Mouse (Mus musculus) MEL (cell line): ENCODE data around the gene Nck1.

Experiments used
- CHD2 ChIP-seq: IDR thresholded peaks from 2 replicates; pipeline ENCODE4 v1.6.1; 2011; ENCODE audit warnings: low read length, improper control_type of control experiment
- CTCF ChIP-seq, 3 experiments: IDR thresholded peaks in 2 of 3; conservative IDR thresholded peaks in 1 of 3; 2 replicates each; pipeline ENCODE4 v1.5.1; 2011 to 2012; ENCODE audit warnings: low read length in 3 of 3, low read depth in 2 of 3, mild to moderate bottlenecking in 2 of 3, improper control_type of control experiment in 1 of 3, inconsistent platforms in 1 of 3, mixed read lengths in 1 of 3, moderate library complexity in 1 of 3; ENCODE audit not compliant: control insufficient read depth in 1 of 3, insufficient read depth in 1 of 3, poor library complexity in 1 of 3, severe bottlenecking in 1 of 3
- EP300 ChIP-seq, 2 experiments: IDR thresholded peaks; 2 replicates each; pipeline ENCODE4 v1.6.1; 2011; ENCODE audit warnings: improper control_type of control experiment in 2 of 2, low read length in 2 of 2, low read depth in 1 of 2, mild to moderate bottlenecking in 1 of 2
- GATA1 ChIP-seq: IDR thresholded peaks from 2 replicates; pipeline ENCODE4 v1.6.1; 2011; ENCODE audit warnings: low read depth, low read length, improper control_type of control experiment
- MAX ChIP-seq: IDR thresholded peaks from 2 replicates; pipeline ENCODE4 v1.6.1; 2011; ENCODE audit warnings: low read length, improper control_type of control experiment
- MEF2A ChIP-seq: IDR thresholded peaks from 2 replicates; pipeline ENCODE4 v1.6.1; 2014; ENCODE audit warnings: low read depth, mild to moderate bottlenecking, inconsistent platforms, low read length, improper control_type of control experiment; ENCODE audit not compliant: poor library complexity, insufficient replicate concordance, severe bottlenecking; ENCODE audit errors: extremely low read depth
- POLR2A ChIP-seq, 2 experiments: IDR thresholded peaks; 2 replicates each; pipeline ENCODE4 v1.6.1; 2011 to 2012; ENCODE audit warnings: low read length in 2 of 2, mild to moderate bottlenecking in 2 of 2, control low read depth in 1 of 2, improper control_type of control experiment in 1 of 2, low read depth in 1 of 2, moderate library complexity in 1 of 2; ENCODE audit not compliant: control insufficient read depth in 1 of 2, insufficient read depth in 1 of 2, poor library complexity in 1 of 2
- RCOR1 ChIP-seq: IDR thresholded peaks from 2 replicates; pipeline ENCODE4 v1.6.1; 2012; ENCODE audit warnings: low read depth, mild to moderate bottlenecking, inconsistent platforms, low read length, improper control_type of control experiment
- TAL1 ChIP-seq: IDR thresholded peaks from 2 replicates; pipeline ENCODE4 v1.6.1; 2012; ENCODE audit warnings: mild to moderate bottlenecking, inconsistent platforms, low read length, moderate library complexity, mixed read lengths
- TCF12 ChIP-seq: IDR thresholded peaks from 2 replicates; pipeline ENCODE4 v1.6.1; 2014; ENCODE audit warnings: low read depth, mild to moderate bottlenecking, inconsistent platforms, low read length, improper control_type of control experiment, moderate library complexity
- ZKSCAN1 ChIP-seq: IDR thresholded peaks from 2 replicates; pipeline ENCODE4 v1.6.1; 2012; ENCODE audit warnings: low read depth, mild to moderate bottlenecking, inconsistent platforms, low read length, improper control_type of control experiment, moderate library complexity
- ZNF384 ChIP-seq: IDR thresholded peaks from 2 replicates; pipeline ENCODE4 v1.6.1; 2012; ENCODE audit warnings: low read depth, mild to moderate bottlenecking, inconsistent platforms, low read length, improper control_type of control experiment

- TF ChIP-seq CTCF (IDR thresholded peaks at IDR 0.05 in 2 of 3, conservative IDR thresholded peaks at IDR 0.05 in 1 of 3; ENCODE audit: control insufficient read depth in 1 of 3, insufficient read depth in 1 of 3, low read depth in 2 of 3, low read length in 3 of 3, poor library complexity in 1 of 3, severe bottlenecking in 1 of 3) (no peak), EP300 (IDR thresholded peaks at IDR 0.05; ENCODE audit: low read depth in 1 of 2, low read length in 2 of 2) (no peak), TAL1 (no peak), RCOR1 (no peak), MAX (no peak), MEF2A (no peak), TCF12 (no peak), CHD2 (no peak), ZKSCAN1 (no peak), GATA1 (no peak), POLR2A (IDR thresholded peaks at IDR 0.05; ENCODE audit: control insufficient read depth in 1 of 2, insufficient read depth in 1 of 2, low read depth in 1 of 2, low read length in 2 of 2, poor library complexity in 1 of 2) (no peak), ZNF384 (no peak)
These were observed 84.3 kb downstream of the Nck1 start for GRCm38 (mm10) chr9:100461671-100462070.
